Mouse (Mus musculus) 3134 (cell line): Measurements from ENCODE around the gene 4933415A04Rik.

Experiments used
- DNase-seq: peaks from one replicate; pipeline ENCODE4 v3.0.0-alpha.2; 2011; ENCODE audit warnings: low spot score; ENCODE audit not compliant: insufficient read length; ENCODE audit errors: extremely low read depth

4933415A04Rik gene

DNA sequence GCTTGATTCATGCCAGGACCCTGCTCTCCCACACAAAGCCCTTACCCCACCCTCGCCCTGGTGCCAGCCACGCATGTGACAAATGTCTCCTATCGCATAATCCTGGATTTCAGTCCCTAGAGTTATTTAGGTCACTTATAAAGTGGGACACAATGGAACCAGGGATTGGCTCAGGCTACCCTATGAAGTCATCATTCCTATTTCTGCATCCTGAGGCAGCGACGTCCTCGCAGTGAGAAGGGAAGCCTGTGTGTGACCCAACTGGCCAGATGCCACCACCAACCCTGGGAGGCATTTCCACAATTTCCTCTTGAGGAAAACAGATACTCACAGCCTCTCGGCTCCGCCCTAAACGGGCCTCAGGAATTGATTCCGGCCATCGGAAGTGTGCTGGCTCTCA, 17.2 kb upstream of the 4933415A04Rik start:
- no peak for DNase-seq

DNA sequence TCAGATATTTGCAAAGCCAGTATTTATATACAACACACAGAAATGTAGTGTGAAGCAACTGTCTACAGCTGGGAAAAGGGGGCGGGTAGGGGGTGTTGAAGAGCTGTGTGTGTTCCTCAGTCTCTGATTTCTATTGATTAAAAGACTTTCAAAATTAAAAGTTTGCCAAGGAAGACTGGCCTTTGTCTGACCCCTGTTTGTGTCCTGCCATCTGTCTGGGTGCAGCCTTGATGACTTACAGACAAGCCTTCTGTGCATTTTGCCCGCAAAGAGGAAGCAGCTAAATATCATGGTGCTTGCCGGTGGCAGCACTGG, 11.8 kb upstream of the 4933415A04Rik start:
- DNase-seq, result no peak

DNA sequence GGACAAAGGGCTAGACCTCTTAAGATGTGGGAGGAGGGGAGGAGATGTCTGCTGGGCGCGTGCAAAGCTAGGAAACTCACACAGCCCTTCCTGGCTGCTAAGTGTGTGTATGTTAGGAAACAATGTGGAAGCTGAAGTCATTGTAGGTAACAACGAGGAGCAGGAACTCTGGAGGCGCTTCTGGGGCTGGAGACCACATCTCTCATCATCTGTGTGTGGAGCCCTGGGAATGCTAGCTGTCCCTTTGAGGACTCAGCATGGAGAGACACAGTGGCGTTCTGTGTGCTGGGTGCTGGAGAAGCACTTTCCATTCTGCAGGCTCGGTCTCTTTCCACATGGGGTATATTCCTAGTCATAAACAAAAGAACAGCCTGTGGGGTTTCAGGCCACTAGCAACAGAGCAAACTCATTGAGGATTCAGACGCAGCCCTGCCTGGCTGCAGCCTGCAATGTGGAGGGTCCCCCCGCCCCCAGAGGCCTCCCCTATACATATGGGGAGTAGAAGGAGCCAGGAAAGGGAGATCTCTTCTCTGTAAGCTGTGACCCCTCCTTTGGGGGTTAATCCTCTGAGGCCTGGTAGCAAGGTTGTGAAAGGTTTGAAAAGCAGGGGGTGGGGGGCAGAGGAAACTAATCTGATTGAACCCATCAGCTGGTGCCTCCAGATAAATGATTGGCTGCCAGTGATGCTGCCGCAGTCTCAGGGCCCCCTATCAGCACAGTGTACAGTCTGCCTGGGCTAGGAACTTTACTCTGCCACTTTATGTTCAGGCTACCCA, 11.3 kb upstream of the 4933415A04Rik start:
- DNase-seq, result no peak

DNA sequence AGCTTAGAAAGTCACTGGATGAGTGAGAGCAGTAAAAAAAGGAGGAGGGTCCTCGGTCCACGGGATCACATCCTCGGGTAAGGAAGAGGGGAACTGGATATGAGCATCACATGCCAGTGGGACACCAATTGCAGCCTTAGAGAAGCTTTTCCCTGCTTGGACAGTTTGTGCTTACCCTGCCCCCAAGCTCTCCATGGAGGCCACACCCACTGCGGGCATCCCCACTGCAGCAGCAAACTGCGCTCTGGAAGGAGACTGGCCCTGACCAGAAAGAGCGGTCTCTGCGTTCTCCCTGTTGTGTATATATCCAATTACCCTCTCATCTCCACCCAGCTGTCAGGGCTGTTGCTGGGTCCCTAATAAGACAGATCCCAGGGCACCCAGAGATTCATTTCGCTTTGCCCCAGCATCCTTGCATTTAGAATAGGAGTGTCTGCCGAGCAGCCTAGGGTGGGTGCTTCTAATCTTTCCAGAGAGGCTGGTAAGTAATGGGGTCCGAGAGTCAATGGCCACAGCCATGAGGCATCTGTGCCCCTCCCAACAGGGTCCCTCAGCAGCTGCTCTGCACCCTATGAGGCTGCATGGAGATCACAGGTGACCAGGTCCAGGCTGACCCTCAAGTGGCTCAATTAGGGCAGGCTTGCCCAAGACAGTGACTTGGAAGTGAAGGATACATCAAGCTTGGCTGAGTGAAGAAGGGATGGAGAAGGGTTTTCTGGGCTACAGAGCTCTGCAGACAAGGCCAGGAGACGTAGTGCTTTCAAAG, 8.9 kb upstream of the 4933415A04Rik start:
- DNase-seq, result no peak

DNA sequence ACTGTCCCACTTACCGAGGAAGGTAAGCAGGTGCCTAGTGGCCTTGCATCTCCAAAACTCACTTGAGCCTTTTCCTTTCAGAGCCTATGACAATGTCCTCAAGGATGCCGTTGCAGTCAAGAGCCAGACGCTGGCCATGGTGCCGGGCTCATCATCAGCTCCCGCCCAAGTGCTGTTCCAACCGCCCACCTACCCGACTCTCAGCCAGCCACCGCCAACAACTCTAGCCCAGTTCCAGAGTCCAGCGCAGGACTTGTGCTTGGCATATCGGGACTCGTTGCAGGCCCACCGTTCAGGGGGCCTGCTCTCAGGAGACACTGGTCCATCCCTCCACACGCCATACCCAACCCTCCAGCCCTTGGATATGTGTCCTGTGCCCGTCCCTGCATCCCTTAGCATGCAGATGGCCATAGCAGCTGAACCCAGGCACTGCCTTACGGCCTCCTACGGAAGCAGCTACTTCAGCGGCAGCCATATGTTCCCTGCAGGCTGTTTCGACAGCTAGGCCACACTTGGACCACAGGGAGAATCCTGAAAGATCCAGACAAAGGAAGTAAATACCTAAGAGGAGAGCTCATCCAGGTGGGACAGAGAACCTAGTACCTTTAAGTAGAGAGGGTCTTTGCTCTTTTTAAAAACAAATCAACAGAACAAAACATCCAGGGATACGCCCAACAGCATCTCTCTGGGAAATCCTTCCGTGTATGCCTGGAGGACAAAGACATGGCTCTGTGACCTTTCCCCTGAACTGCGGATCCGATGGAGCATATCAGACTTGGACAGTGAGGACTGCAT, 1.4 kb upstream of the 4933415A04Rik start:
- DNase-seq, result no peak

DNA sequence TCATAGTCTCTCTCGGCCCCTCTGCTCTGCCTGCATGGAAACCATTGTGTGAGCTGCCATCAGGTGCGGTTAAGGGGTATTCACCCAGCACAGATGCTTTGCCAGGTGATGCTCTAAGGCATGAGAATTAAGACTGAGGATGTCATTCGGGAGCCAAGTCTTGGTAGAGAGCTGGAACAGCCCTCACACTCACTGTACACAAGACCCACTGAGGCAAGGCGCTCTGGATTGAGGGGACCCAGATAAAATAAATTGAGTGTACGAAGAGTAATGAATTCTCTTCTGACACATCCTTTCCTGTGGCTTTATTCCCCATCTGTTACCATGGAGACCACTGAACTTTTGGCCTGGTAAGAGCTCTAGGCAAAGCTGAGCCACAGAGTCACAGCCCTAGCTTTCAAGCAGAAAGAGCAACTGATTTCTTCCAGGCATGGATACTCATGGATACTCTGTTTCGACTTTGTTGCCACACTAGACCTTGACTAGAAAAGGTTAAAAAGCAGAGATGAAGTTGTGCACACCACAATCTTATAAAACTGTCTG, 2.8 kb downstream of the 4933415A04Rik start:
- DNase-seq, result no peak

DNA sequence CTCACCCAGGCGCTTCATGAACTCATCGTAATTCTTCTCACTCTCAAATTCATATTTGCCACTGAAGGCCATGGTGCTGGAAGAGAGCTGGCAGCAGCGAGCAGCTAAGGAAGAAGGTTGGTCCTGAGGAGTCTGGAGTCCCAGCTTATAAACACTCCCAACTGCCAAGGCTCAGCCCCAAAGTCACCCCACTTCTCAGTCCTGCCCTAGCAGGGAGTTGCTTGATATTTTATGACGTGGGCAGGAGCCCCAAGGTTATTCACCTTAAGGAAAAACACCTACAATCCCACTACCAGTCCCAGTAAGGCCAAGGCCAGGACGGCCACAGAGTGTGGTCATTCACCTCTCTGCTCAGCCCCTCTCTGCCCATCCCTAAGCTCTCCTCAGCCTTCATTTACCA, 14.6 kb downstream of the 4933415A04Rik start, which contains the start of gene Fabp6:
Gene Fabp6, minus strand, starts transcription at position 101 of the 400 bp plus-strand sequence.
- no peak for DNase-seq

DNA sequence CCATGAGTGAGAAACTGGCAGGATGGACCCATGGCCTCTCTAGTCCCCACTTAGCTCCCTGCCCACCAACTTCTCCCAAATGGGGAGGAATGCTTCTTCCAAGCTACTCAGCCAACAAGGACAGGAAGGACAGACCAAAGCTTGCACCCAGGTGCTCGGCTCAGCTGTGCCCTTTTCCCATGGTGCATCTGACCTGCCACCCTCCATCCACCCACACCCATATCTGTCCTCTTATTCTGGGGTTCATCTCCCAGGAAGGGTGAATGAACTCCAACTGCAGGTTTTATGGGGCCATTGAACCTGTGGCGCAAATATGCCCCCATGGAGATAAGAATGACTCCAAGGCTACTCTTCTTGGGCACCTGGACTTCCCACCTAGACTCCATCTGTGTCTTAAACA, 17.4 kb downstream of the 4933415A04Rik start:
- no peak for DNase-seq

DNA sequence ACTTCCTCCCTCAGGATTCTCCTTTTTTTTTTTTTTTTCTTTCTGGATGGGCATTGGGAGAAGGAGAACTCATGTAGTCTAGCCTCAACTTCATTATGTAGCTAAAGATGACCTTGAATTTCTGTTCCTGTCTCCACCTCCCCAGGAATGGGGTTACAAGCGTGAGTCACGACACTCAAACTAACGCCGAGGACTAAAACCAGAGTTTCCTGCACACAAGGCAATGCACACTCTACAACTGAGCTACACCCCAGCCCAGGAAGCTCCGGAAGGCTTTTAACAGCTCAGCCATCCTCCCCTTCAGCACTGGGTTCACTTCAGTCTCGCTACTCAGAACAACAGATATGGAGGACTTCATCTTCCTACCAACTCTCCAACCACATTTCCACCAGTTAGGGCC, 18.1 kb downstream of the 4933415A04Rik start:
- no peak for DNase-seq

DNA sequence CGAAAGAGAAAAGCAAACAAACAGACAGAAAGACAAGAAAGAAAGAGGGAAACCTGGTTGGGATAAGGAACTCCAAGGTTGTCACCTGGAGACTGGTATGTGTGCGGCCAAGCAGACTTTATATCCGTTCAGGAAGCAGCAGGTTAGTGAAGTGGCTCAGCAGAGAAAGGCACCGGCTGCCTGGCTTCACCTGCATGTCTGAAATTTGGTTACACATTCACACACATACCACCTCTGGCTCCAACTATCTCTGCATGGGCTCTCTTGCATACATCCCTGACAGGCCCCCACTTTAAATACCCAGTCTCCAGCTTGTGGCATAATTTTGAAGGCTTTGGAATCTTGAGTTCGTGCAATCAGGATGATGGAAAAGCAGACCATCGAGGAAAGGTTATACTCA, 19.0 kb downstream of the 4933415A04Rik start:
- DNase-seq, result no peak

DNA sequence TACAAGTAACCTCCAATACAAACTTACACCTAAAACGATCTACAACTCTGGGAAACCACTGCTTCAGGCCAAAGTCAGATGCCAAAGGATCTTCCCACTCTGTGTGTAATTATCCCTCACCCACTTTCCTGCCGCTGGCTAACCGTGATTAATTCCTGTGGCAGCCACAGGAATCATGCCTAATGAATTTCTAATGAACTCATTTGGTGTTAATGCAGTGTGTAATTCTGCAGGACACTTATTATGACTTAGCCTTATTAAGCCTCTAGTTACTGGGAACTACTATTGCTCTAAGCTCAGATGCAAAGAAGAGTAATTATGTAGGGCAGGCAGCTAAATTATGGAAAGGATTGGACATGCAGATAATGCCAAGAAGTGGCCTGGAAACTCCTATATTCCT, 21.6 kb downstream of the 4933415A04Rik start:
- DNase-seq, result no peak

DNA sequence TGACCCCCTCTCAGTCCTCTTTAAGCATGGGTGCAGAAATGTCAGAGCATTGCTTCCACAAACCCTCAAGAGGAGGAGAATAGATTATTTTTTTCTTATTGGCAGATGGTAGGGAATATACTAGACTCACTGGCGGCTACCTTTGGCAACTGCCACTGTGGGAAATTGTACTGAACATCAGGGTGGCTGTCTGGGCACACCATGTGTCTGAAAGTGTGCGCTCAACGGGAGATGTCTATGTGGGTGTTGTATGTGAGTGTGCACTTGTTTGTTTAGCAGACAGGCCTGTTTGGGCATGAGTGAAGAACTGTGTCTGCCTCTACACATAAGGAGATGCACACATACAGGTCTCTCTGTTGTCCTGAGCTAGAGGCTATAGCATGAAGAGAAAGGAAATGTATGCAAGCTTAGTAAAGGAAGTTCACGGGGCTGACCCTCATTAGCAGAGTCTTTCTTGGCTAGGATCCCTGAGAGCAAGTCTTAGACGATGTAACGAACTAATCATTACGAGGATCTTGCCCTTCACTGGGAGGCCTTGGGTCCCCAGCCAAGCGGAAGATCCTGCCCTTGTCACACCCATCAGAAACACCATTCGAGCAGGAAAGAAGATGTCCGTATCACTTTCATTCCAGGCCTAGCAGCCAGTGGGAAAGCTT, 23.3 kb downstream of the 4933415A04Rik start:
- DNase-seq, result no peak

DNA sequence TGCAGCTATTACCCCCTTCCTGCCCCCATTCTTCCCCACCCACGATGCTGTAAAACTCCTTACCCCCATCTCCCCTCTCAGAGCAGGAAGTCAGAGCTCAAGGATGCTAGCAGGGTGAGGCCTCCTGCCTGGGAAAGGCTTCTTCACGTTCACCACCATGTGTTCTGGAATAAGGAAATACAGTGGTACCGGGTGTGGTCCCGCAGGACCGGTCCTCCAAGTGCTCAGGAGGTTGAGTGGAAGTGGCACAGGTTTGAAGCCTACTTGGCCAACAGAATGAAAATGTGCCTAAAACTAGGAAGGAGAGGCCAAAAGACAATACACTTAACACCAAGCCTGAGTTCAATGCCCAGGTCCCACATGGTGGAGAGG, 23.8 kb downstream of the 4933415A04Rik start:
- no peak for DNase-seq

DNA sequence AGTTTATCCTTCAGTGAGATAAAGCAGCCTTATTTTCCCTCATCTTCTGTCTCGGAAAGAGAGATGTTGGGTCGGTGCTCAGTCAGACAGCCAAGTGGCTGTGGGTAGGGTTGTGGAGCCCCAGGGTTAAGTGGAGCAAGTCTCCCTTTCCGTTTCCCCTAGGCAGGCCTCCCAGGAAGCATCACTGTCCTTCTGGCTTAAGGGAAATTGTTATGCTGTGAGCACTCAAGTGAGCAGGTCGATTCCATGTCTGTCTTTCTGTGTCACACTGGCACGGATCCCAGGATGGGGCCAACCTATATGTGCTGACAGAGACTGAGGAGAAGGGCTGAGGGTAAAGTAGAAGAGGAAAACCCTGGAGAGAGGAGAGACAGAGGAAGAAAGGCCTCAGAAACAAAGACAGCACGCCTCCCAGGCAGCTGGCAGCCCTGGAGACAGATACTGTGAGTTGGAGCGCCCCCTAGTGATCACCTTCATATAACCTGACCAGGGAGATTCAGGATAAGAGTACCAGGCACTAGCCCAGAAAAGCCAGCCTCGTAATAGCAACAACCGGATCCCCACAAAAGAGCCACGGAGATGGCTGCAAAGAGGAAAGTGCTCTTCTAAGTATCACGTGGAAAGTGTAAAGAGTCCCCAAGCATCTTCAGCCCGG, 26.1 kb downstream of the 4933415A04Rik start:
- peak; percentile 45 for DNase-seq

DNA sequence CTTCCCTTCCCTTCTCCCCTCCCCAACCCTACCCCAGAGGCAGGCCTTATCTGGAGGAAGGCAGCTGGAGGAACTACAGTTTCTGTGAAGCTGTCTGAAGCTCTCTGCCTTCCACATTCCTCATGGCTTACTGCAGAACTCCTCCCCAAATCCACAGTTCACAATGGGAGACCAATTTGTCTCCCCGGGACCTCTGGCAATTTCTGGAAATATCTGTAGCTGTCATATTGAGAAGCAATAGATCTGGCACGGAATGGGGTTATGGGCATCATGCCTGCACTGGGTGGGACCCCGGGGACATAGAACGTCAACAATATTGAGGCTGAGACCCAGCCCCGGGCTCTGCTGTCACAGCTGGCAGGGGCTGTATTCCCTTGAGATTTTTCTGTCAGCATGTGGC, 31.1 kb downstream of the 4933415A04Rik start:
- no peak for DNase-seq

DNA sequence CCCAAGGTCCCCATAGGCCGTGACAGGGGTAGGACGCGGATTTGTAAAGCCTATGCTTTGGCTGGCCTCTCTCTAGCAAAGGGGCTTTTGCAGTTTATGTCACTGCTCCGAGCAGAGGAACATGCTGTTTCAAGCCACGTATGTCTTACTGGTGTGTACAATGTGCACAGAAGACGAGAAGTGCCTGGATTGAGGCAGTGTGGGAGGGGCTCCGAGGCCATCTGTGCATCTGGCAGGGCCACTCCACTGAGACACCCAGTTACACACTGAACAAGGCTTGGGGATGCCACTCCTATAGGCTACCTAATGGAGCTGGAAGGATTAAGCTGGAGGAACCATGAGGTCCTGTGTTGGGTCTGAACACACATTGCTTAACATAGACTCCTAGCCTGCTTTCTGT, 31.6 kb downstream of the 4933415A04Rik start:
- DNase-seq, result no peak

DNA sequence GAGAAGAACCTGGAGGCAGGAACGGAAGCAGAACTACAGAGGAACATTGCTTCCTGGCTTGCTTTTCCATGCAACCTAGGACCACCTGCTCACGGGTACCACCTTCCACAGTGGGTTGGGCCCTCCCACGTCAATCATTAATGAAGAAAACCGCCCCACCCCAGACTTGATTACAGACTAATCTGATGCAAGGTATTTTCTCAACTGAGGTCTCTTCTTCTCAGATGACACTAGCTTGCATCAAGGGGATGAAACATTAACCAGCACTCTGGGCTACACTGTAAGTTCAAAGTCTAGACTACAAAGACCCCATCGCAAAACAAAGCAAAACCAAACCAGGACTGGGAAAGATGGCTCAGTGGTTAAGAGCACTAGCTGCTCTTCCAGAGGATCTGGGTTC, 34.9 kb downstream of the 4933415A04Rik start:
- DNase-seq, result no peak

DNA sequence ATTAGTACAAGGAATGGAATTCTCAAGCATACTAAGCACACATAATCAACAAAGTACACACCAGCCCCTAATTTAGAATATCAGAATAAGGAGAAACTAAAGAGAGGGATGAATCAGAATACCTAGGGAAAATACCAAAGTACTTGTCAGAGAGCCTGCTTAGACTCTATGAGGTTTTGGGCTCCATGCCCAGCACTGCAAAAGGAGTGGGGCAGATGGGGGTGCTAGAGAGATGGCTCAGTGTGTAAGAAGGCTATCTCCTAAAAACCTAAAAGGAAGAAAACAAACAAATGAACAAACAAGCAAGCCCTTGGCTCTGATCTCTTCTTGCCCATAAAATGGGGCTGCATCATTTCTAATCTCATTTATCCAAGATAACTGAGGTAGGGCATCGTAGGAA, 37.5 kb downstream of the 4933415A04Rik start:
- peak; percentile 34 for DNase-seq

DNA sequence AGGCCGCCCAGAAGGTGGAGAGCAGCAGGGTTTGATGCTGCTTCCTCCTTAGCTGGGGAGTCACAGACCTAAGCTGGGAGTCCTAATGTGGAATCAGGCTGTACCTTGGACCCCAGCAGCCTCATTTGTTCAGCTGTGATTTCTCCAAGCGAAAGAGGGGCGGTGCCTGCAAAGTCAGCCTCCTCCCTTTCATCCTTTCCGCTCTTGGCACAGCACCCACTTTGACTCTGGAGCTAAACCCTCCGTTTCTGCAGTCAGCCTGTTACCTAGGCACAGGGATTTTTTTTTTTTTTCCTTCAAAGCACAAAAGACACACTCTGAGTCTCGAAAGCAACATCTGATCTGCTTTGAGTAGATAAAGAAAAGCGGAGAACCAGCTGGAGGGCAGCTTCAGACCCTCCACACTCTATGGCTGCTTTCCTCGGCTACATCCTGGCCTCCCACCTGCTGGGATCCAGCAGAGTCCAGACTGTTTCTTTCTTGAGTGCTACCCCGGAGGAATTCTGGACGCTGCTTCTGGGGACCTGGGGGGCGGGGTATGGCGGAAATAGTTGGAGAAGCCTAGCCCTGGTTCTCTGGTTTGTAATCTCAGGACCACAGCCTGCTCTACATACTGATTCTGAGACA, 39.6 kb downstream of the 4933415A04Rik start:
- no peak for DNase-seq
